Mouse (Mus musculus): ENCODE measurements at regions not wholly inside any gene's neighbourhood (a gene's known extent, or its start where the extent isn't known, plus 50 kb on each side); places are given as distances from the start of the nearest gene placed in this dataset.
"Not testable (repeated sequence)": the region's sequence is repeated elsewhere in the genome, so short reads cannot be mapped to it uniquely, and the experiment has no call there.

DNA sequence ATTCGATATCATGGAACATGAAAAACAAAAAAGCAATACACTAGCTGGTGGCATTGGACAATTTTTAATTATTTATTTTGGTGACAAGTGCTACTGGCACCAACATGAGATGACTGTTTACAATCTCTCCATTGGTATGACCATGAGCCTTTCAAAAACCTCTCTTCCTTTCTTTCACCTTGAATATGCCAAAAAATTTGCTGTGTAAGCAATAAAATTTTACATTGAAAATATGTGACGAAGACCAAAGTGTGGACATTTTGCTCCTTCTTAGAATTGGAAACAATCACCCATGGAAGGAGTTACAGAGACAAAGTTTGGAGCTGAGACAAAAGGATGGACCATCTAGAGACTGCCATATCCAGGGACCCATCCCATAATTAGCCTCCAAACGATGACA, 83.4 kb upstream of the Gm49339 start:
- not testable (repeated sequence) for DNase-seq (ENCODE audit: low read depth, low spot score)
- WGBS: 80% methylated on average over 3 of the region's 3 CpGs

- DNase-seq (ENCODE audit: low read depth, low spot score): peak; percentile 14
- WGBS: 4% methylated on average over 9 of the region's 9 CpGs
Measured at GRCm38 (mm10) chr10:51405141-51405540, 75.3 kb upstream of the Gm49339 start.

DNA sequence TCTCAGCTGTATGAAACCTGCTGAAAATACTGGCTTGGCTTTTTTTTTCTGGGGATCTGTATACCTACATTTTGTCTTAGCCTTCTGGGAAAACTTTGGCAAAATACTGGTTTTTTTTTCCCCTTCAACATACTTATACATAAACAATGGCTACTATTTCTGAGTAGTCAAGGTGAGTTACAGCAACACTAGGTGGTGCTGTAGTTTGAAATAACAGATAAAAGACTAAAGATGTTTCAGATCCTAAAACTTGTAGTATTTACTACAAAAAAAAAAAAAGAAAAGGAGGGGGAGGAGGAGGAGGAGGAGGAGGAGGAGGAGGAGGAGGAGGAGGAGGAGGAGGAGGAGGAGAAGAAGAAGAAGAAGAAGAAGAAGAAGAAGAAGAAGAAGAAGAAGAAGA, 67.6 kb upstream of the Gm49339 start:
- no peak for DNase-seq (ENCODE audit: low read depth, low spot score)

GRCm38 (mm10) chr10:51414512-51414911, 65.9 kb upstream of the Gm49339 start:
- no peak for DNase-seq (ENCODE audit: low read depth, low spot score)

GRCm38 (mm10) chr10:51416723-51417122, 63.7 kb upstream of the Gm49339 start:
- DNase-seq (ENCODE audit: low read depth, low spot score): no peak

More at GRCm38 (mm10) chr10:51414512-51414911, 65.9 kb upstream of the Gm49339 start:
- 91% methylated on average over 1 of the region's 1 CpGs for whole genome bisulfite sequencing

- DNase-seq (ENCODE audit: low read depth, low spot score): no peak
- 50% methylated on average over 3 of the region's 3 CpGs for WGBS
Measured at GRCm38 (mm10) chr10:51417221-51417911, 63.0 kb upstream of the Gm49339 start.

- WGBS: 56% methylated on average over 1 of the region's 1 CpGs
- no peak for DNase-seq (ENCODE audit: low read depth, low spot score)
Measured at GRCm38 (mm10) chr10:51418550-51418949, 61.9 kb upstream of the Gm49339 start.

GRCm38 (mm10) chr10:51422501-51422900, 57.9 kb upstream of the Gm49339 start:
- DNase-seq (ENCODE audit: low read depth, low spot score): no peak
- 68% methylated on average over 1 of the region's 1 CpGs for WGBS
